ENCODE assay signal across 19 mouse cellular contexts in genomic region chr10:75978119-75978834, GRCm38 (mm10). TPM values are rescaled to one million over a fixed set of nuclear protein-coding genes. Genes with fewer than 3 reads are reported as not detected.
A peak's percentile ranks its signal among the peaks of the same experiment; 100 is the strongest.
DNase-seq lines count a peak whose midpoint lies in the region; ATAC-seq and TF ChIP-seq lines count a peak whose summit lies in the region.
"Had no signal": no experiment of that assay in that cellular context is flagged by ENCODE, and none has a peak within 500 bp of the region (broad histone marks: within the 10 kb centered on the region; RNA-seq: fewer than 3 reads in every experiment).

No protein-coding gene starts in this region.

- ATAC-seq in lung, embryonic 14.5 days (ENCODE audit: insufficient read depth) = no peak

- 0 out of 2 replicates have a peak, but pooled peaks have one; percentile 12 for TF ChIP-seq POLR2A in bone marrow, adult 2 months (IDR thresholded peaks at IDR 0.05; ENCODE audit: borderline replicate concordance, control insufficient read depth, low read depth, low read length)

- TF ChIP-seq CTCF in lung, embryonic 14.5 days (IDR thresholded peaks at IDR 0.05; ENCODE audit: low read depth) = no peak
- no peak for TF ChIP-seq CTCF in bone marrow, adult 2 months (IDR thresholded peaks at IDR 0.05; ENCODE audit: control insufficient read depth, insufficient read depth, low read length)

- H3K36me3 ChIP-seq in lung, embryonic 14.5 days (ENCODE audit: insufficient read depth) = no peaks in the 10 kb centered on the region
- no peaks in the 10 kb centered on the region for H3K36me3 ChIP-seq in splenic B cell, adult 2 months (ENCODE audit: control insufficient read depth, insufficient read depth, low read length, poor library complexity, severe bottlenecking)
- H3K36me3 ChIP-seq: G1E; stomach, embryonic 15.5 days had no signal

- H3K9ac ChIP-seq in lung, embryonic 14.5 days = no peak overlapping the region
- H3K9ac ChIP-seq: forebrain, postnatal 0 days; stomach, embryonic 15.5 days had no signal

- WGBS in lung, embryonic 14.5 days = 33% methylated on average over 10 of the region's 10 CpGs
- WGBS in bone marrow, adult 2 months = 19% methylated on average over 10 of the region's 10 CpGs

- DNase-seq in lung, embryonic 14.5 days = peak; percentile 18
- no peak for DNase-seq in lung, adult 18-20 months
- peak; percentile 24 for DNase-seq in thymus, postnatal 0 days (ENCODE audit: low spot score)
- DNase-seq in thymus, postnatal 10 days (ENCODE audit: low spot score in 2 of 2) = no peak
- DNase-seq in splenic B cell, adult 2 months (ENCODE audit: low read depth, low spot score) = peak; percentile 44
- DNase-seq in adrenal gland, postnatal 4 days (ENCODE audit: low spot score in 2 of 2) = no peak
- DNase-seq in thymus, postnatal 14 days = no peak
- DNase-seq: cerebellum, adult 11-12 months; embryo, embryonic 11 days; forebrain, postnatal 0 days; gastrocnemius, postnatal 14 days; kidney, adult 11 months had no signal

- H3K27ac ChIP-seq in lung, embryonic 14.5 days (ENCODE audit: low read depth) = no peak overlapping the region
- H3K27ac ChIP-seq in bone marrow, adult 2 months (ENCODE audit: control insufficient read depth, insufficient read depth, low read depth, low read length, poor library complexity) = 0 out of 2 replicates have a peak overlapping the region, but pooled peaks have one; percentile 14
- H3K27ac ChIP-seq: macrophage; stomach, embryonic 15.5 days had no signal

- no peaks in the 10 kb centered on the region for H3K4me1 ChIP-seq in lung, embryonic 14.5 days (ENCODE audit: insufficient read depth)
- peaks cover 2% of the 10 kb centered on the region; the same call in 1 of the 2 replicates for H3K4me1 ChIP-seq in bone marrow, adult 2 months (ENCODE audit: control insufficient read depth, insufficient read depth, low read length)
- H3K4me1 ChIP-seq: stomach, embryonic 15.5 days had no signal

- no peaks in the 10 kb centered on the region for H3K27me3 ChIP-seq in lung, embryonic 14.5 days (ENCODE audit: insufficient read depth, low read length)
- no peaks in the 10 kb centered on the region for H3K27me3 ChIP-seq in splenic B cell, adult 2 months (ENCODE audit: control insufficient read depth, insufficient read depth, low read length, poor library complexity, severe bottlenecking)
- H3K27me3 ChIP-seq: stomach, embryonic 15.5 days had no signal

- no peak overlapping the region for H3K4me3 ChIP-seq in lung, embryonic 14.5 days (ENCODE audit: low read depth, low read length)
- no peak overlapping the region for H3K4me3 ChIP-seq in bone marrow, adult 2 months (replicated peaks; ENCODE audit: control insufficient read depth, low read depth, low read length)
- H3K4me3 ChIP-seq: stomach, embryonic 15.5 days had no signal

- no peak overlapping the region for H3K4me2 ChIP-seq in lung, embryonic 14.5 days
- H3K4me2 ChIP-seq: heart, embryonic 11.5 days; stomach, embryonic 15.5 days had no signal

- no peaks in the 10 kb centered on the region for H3K9me3 ChIP-seq in lung, embryonic 14.5 days (ENCODE audit: low read depth, low read length)
- H3K9me3 ChIP-seq: G1E; stomach, embryonic 15.5 days had no signal

RNA-seq across cellular contexts. Expression of gene Gm5134, which starts 24.0 kb away (rescaled TPM):
- 0.14 TPM in 1 of 2 replicates, not detected in the other for polyA plus RNA-seq in lung, embryonic 14.5 days (2014; fragmentation: Nextera tagmentation; extraction: Ambion mirVana)
- polyA plus RNA-seq in thymus, postnatal 0 days (2015; fragmentation: Nextera tagmentation; extraction: Ambion mirVana) = 0.94 and 1.3 TPM in 2 replicates
- not detected in 2 replicates for polyA plus RNA-seq in bone marrow, adult 2 months (2011; ENCODE audit: insufficient read depth, insufficient read length, low replicate concordance, missing spikeins)
- total RNA-seq in adrenal gland, postnatal 4 days (2021) = under 1 TPM; 0.14 TPM
- total RNA-seq: forebrain, postnatal 0 days; G1E; gastrocnemius, postnatal 14 days; monocyte, adult 5-6 weeks had no signal
- polyA plus RNA-seq: forebrain, postnatal 0 days; G1E; heart, embryonic 11.5 days; macrophage; stomach, embryonic 15.5 days had no signal

RNA-seq across cellular contexts. Expression of gene Vpreb3, which starts 35.4 kb away (rescaled TPM):
- polyA plus RNA-seq in lung, embryonic 14.5 days (2014; fragmentation: Nextera tagmentation; extraction: Ambion mirVana) = 0.63 and 0.87 TPM in 2 replicates
- polyA plus RNA-seq in thymus, postnatal 0 days (2015; fragmentation: Nextera tagmentation; extraction: Ambion mirVana) = 1.9 and 2.0 TPM in 2 replicates
- 41.8 and 84.9 TPM in 2 replicates for polyA plus RNA-seq in bone marrow, adult 2 months (2011; ENCODE audit: insufficient read depth, insufficient read length, low replicate concordance, missing spikeins)
- total RNA-seq in adrenal gland, postnatal 4 days (2021) = under 1 TPM; 0.53 to 0.71 TPM
- total RNA-seq: forebrain, postnatal 0 days; G1E; gastrocnemius, postnatal 14 days had no signal
- polyA plus RNA-seq: G1E; hindbrain, embryonic 11.5 days; macrophage had no signal

RNA-seq across cellular contexts. Expression of gene Gm867, which starts 37.8 kb away (rescaled TPM):
- polyA plus RNA-seq in lung, embryonic 14.5 days (2014; fragmentation: Nextera tagmentation; extraction: Ambion mirVana) = 0.30 and 0.39 TPM in 2 replicates
- polyA plus RNA-seq in thymus, postnatal 0 days (2015; fragmentation: Nextera tagmentation; extraction: Ambion mirVana) = 0.39 and 0.46 TPM in 2 replicates
- polyA plus RNA-seq in bone marrow, adult 2 months (2011; ENCODE audit: insufficient read depth, insufficient read length, low replicate concordance, missing spikeins) = 35.4 and 49.8 TPM in 2 replicates
- total RNA-seq in adrenal gland, postnatal 4 days (2021) = 1 to 10 TPM in 1 of 2 experiments, under 1 TPM in 1; 0.90 to 1.8 TPM
- total RNA-seq: gastrocnemius, postnatal 14 days; monocyte, adult 5-6 weeks had no signal
- polyA plus RNA-seq: G1E, macrophage had no signal

RNA-seq across cellular contexts. Expression of gene Mmp11, which starts 42.0 kb away (rescaled TPM):
- polyA plus RNA-seq in lung, embryonic 14.5 days (2014; fragmentation: Nextera tagmentation; extraction: Ambion mirVana) = 61.8 and 61.9 TPM in 2 replicates
- 7.9 and 8.6 TPM in 2 replicates for polyA plus RNA-seq in thymus, postnatal 0 days (2015; fragmentation: Nextera tagmentation; extraction: Ambion mirVana)
- 3.4 and 4.6 TPM in 2 replicates for polyA plus RNA-seq in bone marrow, adult 2 months (2011; ENCODE audit: insufficient read depth, insufficient read length, low replicate concordance, missing spikeins)
- total RNA-seq in adrenal gland, postnatal 4 days (2021) = 10 to 100 TPM; 14.7 to 19.0 TPM
- total RNA-seq: monocyte, adult 5-6 weeks had no signal
- polyA plus RNA-seq: G1E had no signal

RNA-seq across cellular contexts. Expression of gene Chchd10, which starts 45.3 kb away (rescaled TPM):
- polyA plus RNA-seq in lung, embryonic 14.5 days (2014; fragmentation: Nextera tagmentation; extraction: Ambion mirVana) = 24.3 and 35.2 TPM in 2 replicates
- 21.6 and 22.2 TPM in 2 replicates for polyA plus RNA-seq in thymus, postnatal 0 days (2015; fragmentation: Nextera tagmentation; extraction: Ambion mirVana)
- polyA plus RNA-seq in bone marrow, adult 2 months (2011; ENCODE audit: insufficient read depth, insufficient read length, low replicate concordance, missing spikeins) = 78.1 and 103 TPM in 2 replicates
- total RNA-seq in adrenal gland, postnatal 4 days (2021) = 100 to 1,000 TPM; 310 to 396 TPM

Comparison
In these comparisons a context has a peak if more than half of its experiments do, and no peak if none do; other contexts are left out.
1. DNase-seq: peak in lung, embryonic 14.5 days (single experiment), thymus, postnatal 0 days (single experiment) and splenic B cell, adult 2 months (single experiment); none in lung, adult 18-20 months (0 of 2), thymus, postnatal 10 days (0 of 2), adrenal gland, postnatal 4 days (0 of 2) and thymus, postnatal 14 days (single experiment).
2. RNA of gene Vpreb3, which starts 35.4 kb away (polyA plus RNA-seq): 41.8 to 84.9 TPM in bone marrow, adult 2 months; 1.9 to 2.0 TPM in thymus, postnatal 0 days and 0.63 to 0.87 TPM in lung, embryonic 14.5 days; every median in the first group is over 10 times any median in the second.
3. RNA of gene Gm867, which starts 37.8 kb away (polyA plus RNA-seq): 35.4 to 49.8 TPM in bone marrow, adult 2 months; 0.39 to 0.46 TPM in thymus, postnatal 0 days and 0.30 to 0.39 TPM in lung, embryonic 14.5 days; every median in the first group is over 10 times any median in the second.